Comparison of ENCODE assay signal across 15 mouse cellular contexts in genomic region chr16:92500534-92500933, GRCm38 (mm10). TPM values are rescaled to one million over a fixed set of nuclear protein-coding genes. Genes with fewer than 3 reads are reported as not detected.
"Had no signal": no experiment of that assay in that cellular context is flagged by ENCODE, and none has a peak within 500 bp of the region (broad histone marks: within the 10 kb centered on the region; RNA-seq: fewer than 3 reads in every experiment).

No protein-coding gene starts in this region.

- H3K4me2 ChIP-seq: midbrain, embryonic 12.5 days; neural tube, embryonic 13.5 days had no signal

- H3K4me3 ChIP-seq: limb, embryonic 13.5 days; midbrain, embryonic 12.5 days; neural tube, embryonic 13.5 days had no signal

- H3K9me3 ChIP-seq: limb, embryonic 13.5 days; midbrain, embryonic 12.5 days; neural tube, embryonic 13.5 days had no signal

- H3K36me3 ChIP-seq: limb, embryonic 13.5 days; midbrain, embryonic 12.5 days; neural tube, embryonic 13.5 days had no signal

- H3K9ac ChIP-seq: limb, embryonic 13.5 days; liver, embryonic 14.5 days; midbrain, embryonic 12.5 days; neural tube, embryonic 13.5 days had no signal

- ATAC-seq: hindbrain, postnatal 0 days; midbrain, embryonic 16.5 days had no signal

- H3K27ac ChIP-seq: hindbrain, postnatal 0 days; kidney, postnatal 0 days; limb, embryonic 13.5 days; liver, embryonic 14.5 days; midbrain, embryonic 12.5 days; neural tube, embryonic 13.5 days had no signal

- DNase-seq: kidney, adult 11 months; kidney, adult 9 months; kidney, postnatal 36 days; left cerebral cortex, postnatal 4 days; lung, adult 2 months; right cerebral cortex, postnatal 14 days; thymus, postnatal 4 days had no signal

RNA-seq across cellular contexts. Expression of gene Clic6, which starts 15.0 kb away (rescaled TPM):
- total RNA-seq: megakaryocyte-erythroid progenitor cell, adult 5-6 weeks had no signal
